Mouse (Mus musculus) thymus, adult 2 months (tissue): Measurements from ENCODE around the gene Mical2.

Source experiments
- CTCF ChIP-seq: fragments of 200-500 bp; IDR thresholded peaks from 2 replicates; pipeline ENCODE4 v1.5.1; 2012; ENCODE audit warnings: mild to moderate bottlenecking, control low read depth, low read length, moderate library complexity, borderline replicate concordance; ENCODE audit not compliant: control insufficient read depth, poor library complexity, insufficient read depth; ENCODE audit errors: extremely low read depth
- POLR2A ChIP-seq: fragments of 200-500 bp; IDR thresholded peaks from 2 replicates; pipeline ENCODE4 v1.6.1; 2012; ENCODE audit warnings: mild to moderate bottlenecking, low read length, control low read depth, moderate library complexity; ENCODE audit not compliant: control insufficient read depth, poor library complexity, insufficient read depth; ENCODE audit errors: extremely low read depth

- TF ChIP-seq POLR2A (no peak), CTCF (no peak)
Measured at GRCm38 (mm10) chr7:112457920-112458319, 232.3 kb downstream of the Mical2 start.
